Comparison of ENCODE assay signal across 14 mouse cellular contexts in genomic region chr6:85835104-85835503, GRCm38 (mm10). TPM values are rescaled to one million over a fixed set of nuclear protein-coding genes. Genes with fewer than 3 reads are reported as not detected.
"Had no signal": no experiment of that assay in that cellular context is flagged by ENCODE, and none has a peak within 500 bp of the region (broad histone marks: within the 10 kb centered on the region; RNA-seq: fewer than 3 reads in every experiment).

No protein-coding gene starts in this region.

RNA-seq across cellular contexts. Expression of gene Nat8, which starts 3.2 kb away (rescaled TPM):
- polyA plus RNA-seq: limb, embryonic 10.5 days; limb, embryonic 13.5 days; liver, embryonic 13.5 days; lung, embryonic 16.5 days; midbrain, embryonic 11.5 days; midbrain, embryonic 14.5 days; neural tube, embryonic 11.5 days; neural tube, embryonic 14.5 days; stomach, embryonic 14.5 days; stomach, postnatal 0 days had no signal

RNA-seq across cellular contexts. Expression of gene Nat8f5, which starts 14.3 kb away (rescaled TPM):
- polyA plus RNA-seq: intestine, embryonic 14.5 days; limb, embryonic 10.5 days; limb, embryonic 13.5 days; liver, embryonic 13.5 days; liver, embryonic 16.5 days; lung, adult 2 months; lung, embryonic 16.5 days; midbrain, embryonic 11.5 days; midbrain, embryonic 14.5 days; neural tube, embryonic 11.5 days; neural tube, embryonic 14.5 days; stomach, embryonic 14.5 days had no signal

RNA-seq across cellular contexts. Expression of gene Nat8f6, which starts 14.3 kb away (rescaled TPM):
- polyA plus RNA-seq: intestine, embryonic 14.5 days; limb, embryonic 10.5 days; limb, embryonic 13.5 days; liver, embryonic 13.5 days; liver, embryonic 16.5 days; lung, embryonic 16.5 days; midbrain, embryonic 11.5 days; midbrain, embryonic 14.5 days; midbrain, postnatal 0 days; neural tube, embryonic 11.5 days; neural tube, embryonic 14.5 days; stomach, embryonic 14.5 days; stomach, postnatal 0 days had no signal

RNA-seq across cellular contexts. Expression of gene Nat8f2, which starts 33.9 kb away (rescaled TPM):
- polyA plus RNA-seq: limb, embryonic 10.5 days; limb, embryonic 13.5 days; liver, embryonic 13.5 days; liver, embryonic 16.5 days; lung, embryonic 16.5 days; midbrain, embryonic 11.5 days; midbrain, embryonic 14.5 days; neural tube, embryonic 11.5 days; neural tube, embryonic 14.5 days; stomach, embryonic 14.5 days; stomach, postnatal 0 days had no signal
